Mouse (Mus musculus) cerebellum, postnatal 14 days (tissue): ENCODE measurements around the gene Dnaja2.
A peak's percentile ranks its signal among the peaks of the same experiment; 100 is the strongest.

ENCODE experiments used
- DNase-seq, 2 experiments: peaks; one replicate each; pipeline ENCODE4 v3.0.0; 2021; ENCODE audit warnings: mixed read lengths in 2 of 2

Gene Dnaja2

DNA sequence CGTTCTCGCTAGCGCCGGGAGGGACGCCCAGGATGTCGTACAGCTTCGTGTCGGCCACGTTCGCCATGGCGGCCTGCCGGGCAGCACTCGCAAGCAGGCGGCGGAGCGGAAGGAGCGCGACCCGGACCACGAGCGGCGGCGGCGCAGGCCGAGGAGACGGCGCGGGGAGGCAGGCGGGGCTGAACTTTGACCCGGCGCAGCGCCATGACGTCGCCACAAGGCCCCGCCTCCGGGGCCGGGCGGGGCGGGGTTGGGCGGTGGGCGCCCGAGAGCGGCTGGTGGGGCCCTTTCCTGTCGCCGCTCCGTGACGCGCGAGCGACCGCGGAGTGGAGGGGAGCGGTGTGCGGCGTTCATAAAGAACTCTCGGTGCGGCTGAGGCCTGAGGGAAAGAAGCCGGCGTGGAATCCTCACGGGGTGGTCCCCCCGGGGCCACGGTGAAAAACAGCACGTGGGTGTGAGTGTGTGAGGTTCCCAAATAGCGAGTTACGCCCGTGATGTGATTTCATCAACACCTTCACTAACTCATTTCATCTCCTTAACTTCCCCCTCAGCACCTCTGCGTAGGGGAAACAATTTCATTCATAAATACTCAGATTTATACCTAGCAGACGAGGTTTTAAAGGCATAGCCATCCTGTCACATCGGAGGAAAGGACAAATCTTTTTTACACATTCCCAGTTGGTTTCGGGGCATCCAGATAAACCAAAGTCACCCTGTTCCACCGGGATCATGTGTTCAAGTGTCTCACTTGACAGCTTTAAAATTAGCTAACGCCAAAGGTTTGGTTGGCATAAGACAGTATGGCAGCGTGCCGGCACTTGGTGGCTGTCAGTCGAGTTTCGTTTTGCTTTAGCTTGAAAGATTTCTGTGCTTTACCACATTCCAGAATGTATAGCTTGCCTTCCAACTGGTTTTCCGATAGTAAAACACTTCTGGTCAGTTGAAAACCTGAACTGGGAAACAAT lies at the start of gene Dnaja2:
Gene Dnaja2 (minus strand): TSS at position 164 of the 965 bp plus-strand sequence.
- peak; percentile 95 to 96 for DNase-seq

- DNase-seq, result no peak
Measured at GRCm38 (mm10) chr8:85604201-85604600, 49.1 kb upstream of the Dnaja2 start.

DNA sequence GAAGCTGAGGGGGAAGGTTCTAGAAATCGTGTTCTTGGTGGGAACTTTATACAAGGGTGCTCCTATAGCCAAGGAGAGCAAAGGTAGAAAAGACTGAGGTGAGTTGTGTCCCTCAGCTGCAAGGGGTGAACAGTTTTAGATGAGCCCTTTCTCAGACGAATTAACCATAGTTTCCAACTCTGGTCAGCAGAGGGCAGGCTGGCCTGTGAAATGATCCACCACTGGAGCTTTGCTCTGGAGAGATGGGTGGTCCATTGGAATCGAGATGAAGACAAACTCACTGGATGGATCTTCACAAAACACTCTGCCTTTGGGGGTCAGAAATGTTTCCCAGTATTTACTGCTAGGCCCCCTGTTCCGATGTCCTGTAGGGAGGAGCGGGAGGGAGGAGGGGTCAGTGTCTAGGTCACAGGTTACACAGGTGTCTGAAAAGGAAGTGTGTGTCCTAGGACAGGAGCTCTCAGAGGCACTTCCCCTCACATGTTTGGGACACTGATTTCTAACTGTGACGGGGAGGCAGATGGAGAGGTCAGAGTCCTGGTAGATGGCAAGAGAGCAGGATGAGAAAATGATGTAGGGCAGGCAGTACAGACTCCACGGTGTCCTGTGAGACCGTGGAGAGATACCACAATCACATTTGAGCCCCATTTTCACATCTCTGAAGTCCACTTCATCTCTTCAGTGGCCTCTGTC lies 48.2 kb upstream of the Dnaja2 start:
- peak; percentile 85 to 89 for DNase-seq

- no peak for DNase-seq
Measured at GRCm38 (mm10) chr8:85602737-85603136, 47.6 kb upstream of the Dnaja2 start.

GRCm38 (mm10) chr8:85601741-85602140 lies 46.6 kb upstream of the Dnaja2 start:
- DNase-seq, result no peak

GRCm38 (mm10) chr8:85597413-85598191 lies 42.5 kb upstream of the Dnaja2 start:
- DNase-seq, result no peak

DNA sequence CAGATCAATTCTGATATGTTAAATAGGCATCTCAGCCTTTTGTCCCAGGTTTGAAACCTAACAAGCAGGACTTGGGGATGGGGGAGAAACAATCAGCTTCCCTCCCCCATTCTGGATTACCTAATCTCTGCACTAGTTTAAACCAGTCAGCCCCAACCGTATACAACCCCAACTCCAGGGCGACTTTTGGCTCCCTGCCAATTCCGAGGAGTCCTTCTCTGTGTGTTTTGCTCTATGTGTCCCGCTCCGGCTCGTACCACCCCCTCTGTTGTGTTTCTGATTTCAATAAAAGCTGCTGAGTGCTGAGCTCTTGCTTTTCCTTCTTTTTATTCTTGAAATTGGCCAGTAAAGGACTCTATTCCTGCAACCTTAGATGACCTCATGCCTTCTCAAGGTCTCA lies 40.2 kb upstream of the Dnaja2 start:
- DNase-seq, result peak; percentile 9 to 36

DNA sequence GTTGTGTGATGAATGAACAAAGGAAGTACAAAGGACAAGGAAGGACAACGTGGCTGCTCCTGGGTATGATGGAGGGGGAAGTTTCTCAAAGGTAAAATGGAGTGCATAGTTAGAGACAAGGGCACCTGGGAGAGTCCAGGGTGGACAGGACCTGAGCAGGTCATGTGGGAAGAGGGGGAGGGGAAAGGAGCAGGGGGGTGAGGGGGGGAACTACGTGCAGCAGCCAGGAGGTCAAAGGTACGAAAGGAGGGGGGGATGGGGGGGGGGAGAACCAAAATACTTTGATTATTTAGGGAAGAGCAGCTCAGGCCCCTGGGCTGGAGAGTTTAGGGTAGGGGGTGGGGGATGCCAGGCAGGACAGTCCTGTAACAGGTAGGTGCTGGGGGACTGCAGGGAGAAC lies 39.8 kb upstream of the Dnaja2 start:
- no peak for DNase-seq

DNA sequence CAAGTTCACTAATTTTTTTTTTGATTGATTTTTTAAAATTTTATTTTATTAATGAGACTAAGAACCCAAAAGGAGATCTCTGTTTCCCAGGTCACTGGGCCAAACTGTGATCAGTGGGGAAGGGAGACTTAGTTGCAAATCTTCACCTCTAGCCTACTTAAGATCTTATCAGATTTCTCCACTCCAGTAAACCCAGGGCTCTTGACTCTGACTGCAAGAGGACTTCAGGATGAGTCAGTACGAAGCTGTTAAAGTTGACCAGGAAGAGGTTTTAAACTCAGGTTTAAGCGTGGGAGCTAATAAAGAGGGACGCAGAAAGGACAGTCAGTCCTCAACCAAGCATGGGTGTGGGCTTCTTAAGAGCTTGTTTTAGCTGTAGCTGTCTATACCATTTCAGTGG lies 38.2 kb upstream of the Dnaja2 start:
- no peak for DNase-seq

DNA sequence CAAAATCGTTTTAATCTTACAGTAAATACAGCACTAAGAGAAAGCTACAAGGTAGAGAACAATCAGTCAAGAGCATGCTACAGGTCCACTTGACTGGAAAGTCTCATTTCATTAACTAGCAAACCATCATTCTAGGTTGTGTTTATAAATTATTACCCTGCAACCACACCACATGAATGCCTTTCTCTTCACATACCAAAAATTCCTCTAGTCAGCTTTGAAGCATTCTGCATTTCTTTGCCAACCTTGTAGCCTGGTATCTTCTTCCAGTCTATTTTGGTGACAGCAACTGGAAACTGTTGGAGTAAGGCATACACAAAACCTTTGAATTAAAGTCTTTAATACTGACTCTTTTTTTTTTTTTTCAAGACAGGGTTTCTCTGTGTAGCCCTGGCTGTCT lies 36.4 kb upstream of the Dnaja2 start:
- DNase-seq, result no peak

GRCm38 (mm10) chr8:85590258-85590657 lies 35.1 kb upstream of the Dnaja2 start:
- DNase-seq, result no peak

DNA sequence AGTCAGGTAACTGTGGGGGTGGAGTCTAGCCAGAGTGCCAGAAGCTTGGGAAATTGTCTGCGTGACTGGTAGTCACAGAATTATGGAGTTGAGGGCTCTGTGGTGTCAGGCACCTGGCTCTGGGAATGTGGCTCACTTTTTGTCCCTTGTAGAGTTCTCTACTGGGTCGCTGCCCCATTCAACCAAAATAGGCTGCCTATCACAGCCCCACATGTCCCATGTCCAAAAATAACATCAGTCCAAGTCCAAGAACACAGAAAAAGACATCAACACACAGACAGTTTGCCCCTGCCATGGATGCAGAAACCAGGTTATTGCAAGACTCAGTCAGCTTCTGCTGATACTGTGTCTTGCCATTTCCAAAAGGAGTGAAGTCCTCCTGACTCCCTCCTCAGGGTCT lies 33.5 kb upstream of the Dnaja2 start:
- DNase-seq, result no peak

GRCm38 (mm10) chr8:85577666-85578065 lies 22.5 kb upstream of the Dnaja2 start:
- DNase-seq, result no peak

GRCm38 (mm10) chr8:85573972-85574496 lies 18.9 kb upstream of the Dnaja2 start:
- no peak for DNase-seq

DNA sequence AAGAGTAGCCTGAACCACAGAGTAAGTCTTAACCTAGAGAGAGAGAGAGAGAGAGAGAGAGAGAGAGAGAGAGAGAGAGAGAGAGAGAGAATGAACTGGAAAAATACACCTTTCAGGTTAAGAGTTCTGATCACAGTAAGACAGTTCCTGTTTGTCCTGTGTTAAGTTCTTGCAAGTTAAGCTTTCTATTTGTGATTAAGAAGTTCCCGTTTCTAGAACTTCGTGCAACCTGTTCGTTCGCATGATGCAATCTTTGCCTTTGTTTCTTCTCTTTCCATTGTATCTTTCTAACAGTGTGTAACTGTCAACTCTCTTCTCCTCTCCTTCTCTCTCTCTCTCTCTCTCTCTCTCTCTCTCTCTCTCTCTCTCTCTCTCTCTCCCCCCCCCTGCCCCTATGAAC lies 15.3 kb upstream of the Dnaja2 start:
- DNase-seq, result no peak

DNA sequence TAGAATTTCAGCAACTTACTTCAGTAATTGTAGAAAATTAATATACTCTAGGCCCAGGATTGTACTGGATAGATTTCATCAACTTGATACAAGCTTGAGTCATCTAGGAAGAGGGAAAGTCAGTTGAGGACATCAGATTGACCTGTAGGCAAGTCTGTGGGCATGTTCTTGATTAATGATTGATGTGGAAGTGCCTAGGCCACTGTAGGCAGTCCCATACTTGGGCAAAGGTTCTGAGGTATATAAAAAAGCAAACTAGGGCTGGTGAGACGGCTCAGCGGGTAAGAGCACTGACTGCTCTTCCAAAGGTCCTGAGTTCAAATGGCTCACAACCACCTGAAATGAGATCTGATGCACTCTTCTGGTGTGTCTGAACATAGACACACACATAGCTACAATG lies 12.7 kb upstream of the Dnaja2 start:
- no peak for DNase-seq

DNA sequence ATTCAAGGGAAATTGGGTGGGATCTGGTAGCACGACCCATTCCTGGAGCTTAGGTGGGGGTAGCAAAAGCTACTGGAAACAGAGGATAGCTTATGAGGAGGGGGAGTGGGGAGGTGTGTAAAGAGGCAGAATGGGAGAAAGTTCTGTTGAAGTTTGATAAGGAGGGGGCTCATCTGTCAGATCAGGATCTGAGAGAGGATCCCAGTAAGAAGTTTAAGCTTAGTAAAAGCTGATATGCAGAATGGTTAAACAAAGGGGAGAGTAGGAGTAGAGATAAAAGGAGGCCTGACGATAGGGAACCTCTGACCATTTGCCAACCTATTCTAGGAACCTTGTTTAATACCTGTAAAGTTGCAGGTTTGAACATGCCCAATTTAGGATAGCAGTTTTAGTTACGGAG lies 10.0 kb upstream of the Dnaja2 start:
- DNase-seq, result no peak

GRCm38 (mm10) chr8:85563336-85563735 lies 8.2 kb upstream of the Dnaja2 start:
- DNase-seq, result no peak

GRCm38 (mm10) chr8:85559966-85560365 lies 4.8 kb upstream of the Dnaja2 start:
- DNase-seq, result no peak

GRCm38 (mm10) chr8:85559201-85559600 lies 4.1 kb upstream of the Dnaja2 start:
- DNase-seq, result no peak

- DNase-seq, result no peak
Measured at GRCm38 (mm10) chr8:85557601-85557986, 2.5 kb upstream of the Dnaja2 start.

DNA sequence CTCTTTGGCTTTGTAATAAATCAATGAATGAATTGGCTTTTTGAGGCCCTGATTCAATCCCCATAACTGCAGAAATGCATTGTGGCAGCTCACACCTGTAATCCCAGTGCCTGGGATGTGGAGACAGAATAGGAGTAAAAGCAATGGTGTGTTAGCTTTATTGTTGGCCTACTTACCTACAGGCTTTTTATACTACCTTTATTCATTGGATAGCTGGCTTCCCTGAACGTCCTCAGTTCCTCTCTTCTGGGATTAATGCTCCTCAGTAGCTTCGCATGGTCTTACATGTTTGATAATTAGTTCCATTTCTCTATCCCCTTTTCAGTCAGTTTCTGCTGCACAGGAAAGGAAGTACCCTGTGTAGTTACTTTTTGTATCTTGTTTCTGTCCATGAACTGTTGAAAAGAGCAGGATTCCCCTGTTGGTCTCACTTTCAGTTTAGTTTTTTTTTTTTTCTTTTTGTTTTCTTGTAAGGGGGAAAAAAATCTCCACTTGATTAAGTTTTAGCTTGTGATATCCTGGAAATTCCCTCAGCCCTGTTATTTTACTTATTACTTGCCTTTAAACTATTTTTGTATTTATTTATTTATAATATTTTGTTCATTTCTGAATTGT lies 1.9 kb upstream of the Dnaja2 start:
- no peak for DNase-seq
